Mouse (Mus musculus): Measurements from ENCODE around the gene Mfn1. TPM values are rescaled to one million over a fixed set of nuclear protein-coding genes. Genes with fewer than 3 reads are reported as not detected.
A peak's percentile ranks its signal among the peaks of the same experiment; 100 is the strongest.

The Mfn1 gene
- polyA plus RNA-seq, 1 experiment, result 12.4 TPM

DNA sequence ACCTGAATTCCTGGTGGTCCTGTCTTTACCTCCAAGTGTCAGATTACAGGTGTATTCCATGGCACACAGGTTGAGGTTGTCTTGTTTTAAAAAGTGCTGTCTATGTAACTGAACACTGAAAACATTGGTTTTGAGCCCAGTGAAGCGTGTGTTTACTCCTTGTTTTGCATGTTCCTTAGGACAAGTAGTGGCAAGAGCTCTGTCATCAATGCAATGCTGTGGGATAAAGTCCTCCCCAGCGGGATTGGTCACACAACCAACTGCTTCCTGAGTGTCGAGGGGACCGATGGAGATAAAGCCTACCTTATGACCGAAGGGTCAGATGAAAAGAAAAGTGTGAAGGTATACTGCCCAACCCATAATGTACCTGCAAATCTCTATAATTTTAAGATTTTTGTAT lies 8.8 kb downstream of the Mfn1 start:
- DNase-seq, result no peak
- Histone ChIP-seq H3K4me3 (replicated peaks; ENCODE audit: extremely low read depth, low read depth, low read length) (no peak overlapping the region), H3K4me1 (ENCODE audit: control insufficient read depth, insufficient read depth, low read length) (peaks cover 9% of the 10 kb centered on the region)
- WGBS, result 87% methylated on average over 5 of the region's 5 CpGs
- no peak for TF ChIP-seq POLR2A (IDR thresholded peaks at IDR 0.05; ENCODE audit: borderline replicate concordance, extremely low read depth, low read depth, low read length)

DNA sequence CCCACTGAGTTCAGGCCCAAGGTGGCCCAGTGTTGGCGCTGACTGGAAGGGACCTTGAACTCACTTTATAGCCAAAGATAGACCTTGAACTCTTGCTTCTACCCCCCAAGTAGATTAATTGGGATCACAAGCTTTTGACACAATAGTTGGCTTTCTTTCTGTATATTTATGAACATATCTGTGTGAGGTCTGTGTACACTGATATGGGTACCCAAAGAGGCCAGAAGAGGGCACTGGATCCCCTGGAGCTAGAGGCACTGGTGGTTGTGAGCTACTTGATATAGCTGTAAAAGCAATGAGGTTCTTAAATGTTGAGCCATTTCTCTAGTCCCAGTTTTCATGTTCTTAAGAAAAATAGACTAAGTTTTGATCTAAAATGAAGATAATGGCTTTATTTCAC lies 23.8 kb downstream of the Mfn1 start:
- 96% methylated on average over 1 of the region's 1 CpGs for WGBS
- no peak for DNase-seq
- Histone ChIP-seq H3K4me1 (ENCODE audit: control insufficient read depth, insufficient read depth, low read length) (no peaks in the 10 kb centered on the region), H3K4me3 (replicated peaks; ENCODE audit: extremely low read depth, low read depth, low read length) (no peak overlapping the region)
- TF ChIP-seq POLR2A (IDR thresholded peaks at IDR 0.05; ENCODE audit: borderline replicate concordance, extremely low read depth, low read depth, low read length), result no peak
- 0 out of 2 replicates have a peak, but pooled peaks have one; percentile 18 for TF ChIP-seq CTCF (IDR thresholded peaks at IDR 0.05; ENCODE audit: insufficient read depth, low read length)

DNA sequence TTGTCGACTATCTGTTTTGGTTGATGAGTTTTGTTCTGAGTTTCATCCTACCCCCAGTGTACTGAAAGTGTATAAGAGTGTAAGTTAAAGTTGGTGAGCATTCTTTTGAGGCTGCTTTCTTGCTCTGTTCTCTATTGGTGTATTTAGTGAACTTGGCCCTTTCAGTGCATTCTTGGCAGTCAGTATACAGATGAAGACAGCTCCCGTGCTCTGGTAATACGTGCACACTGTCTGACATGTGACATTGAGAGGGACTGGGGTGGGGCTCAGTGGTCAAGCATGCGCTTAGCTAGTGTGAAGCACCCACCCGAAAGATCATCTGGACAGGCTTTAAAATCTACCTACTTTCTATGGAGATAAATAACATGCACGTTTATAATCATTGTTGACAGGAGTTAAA lies 34.1 kb downstream of the Mfn1 start:
- DNase-seq, result no peak
- Histone ChIP-seq H3K4me3 (replicated peaks; ENCODE audit: extremely low read depth, low read depth, low read length) (no peak overlapping the region), H3K4me1 (ENCODE audit: control insufficient read depth, insufficient read depth, low read length) (no peaks in the 10 kb centered on the region)
- no peak for TF ChIP-seq POLR2A (IDR thresholded peaks at IDR 0.05; ENCODE audit: borderline replicate concordance, extremely low read depth, low read depth, low read length)
- no peak for TF ChIP-seq CTCF (IDR thresholded peaks at IDR 0.05; ENCODE audit: insufficient read depth, low read length)
- 88% methylated on average over 6 of the region's 6 CpGs for WGBS

DNA sequence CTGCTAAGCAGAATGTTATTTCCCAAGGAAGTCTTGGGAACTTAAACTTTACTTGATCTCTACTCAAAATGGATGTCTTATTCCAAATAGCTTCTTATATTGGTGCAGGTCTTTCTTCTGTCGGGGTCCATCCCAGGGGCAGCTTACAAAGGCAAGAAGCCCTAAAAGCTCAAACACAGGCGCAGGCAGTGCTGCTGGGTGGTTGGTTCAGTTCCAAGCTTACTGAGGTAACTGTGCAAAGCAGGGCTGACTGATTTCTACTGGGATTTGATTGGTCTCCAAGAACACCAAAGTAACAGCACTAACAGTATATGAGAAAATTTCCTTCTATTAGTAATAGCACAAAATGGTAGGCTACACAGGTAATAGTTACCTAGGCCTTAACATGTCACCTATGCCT lies 43.8 kb downstream of the Mfn1 start:
- Histone ChIP-seq H3K4me1 (ENCODE audit: control insufficient read depth, insufficient read depth, low read length) (no peaks in the 10 kb centered on the region), H3K4me3 (replicated peaks; ENCODE audit: extremely low read depth, low read depth, low read length) (no peak overlapping the region)
- TF ChIP-seq POLR2A (IDR thresholded peaks at IDR 0.05; ENCODE audit: borderline replicate concordance, extremely low read depth, low read depth, low read length) (no peak), CTCF (IDR thresholded peaks at IDR 0.05; ENCODE audit: insufficient read depth, low read length) (no peak)
- DNase-seq, result no peak
- 90% methylated on average over 2 of the region's 2 CpGs for WGBS

DNA sequence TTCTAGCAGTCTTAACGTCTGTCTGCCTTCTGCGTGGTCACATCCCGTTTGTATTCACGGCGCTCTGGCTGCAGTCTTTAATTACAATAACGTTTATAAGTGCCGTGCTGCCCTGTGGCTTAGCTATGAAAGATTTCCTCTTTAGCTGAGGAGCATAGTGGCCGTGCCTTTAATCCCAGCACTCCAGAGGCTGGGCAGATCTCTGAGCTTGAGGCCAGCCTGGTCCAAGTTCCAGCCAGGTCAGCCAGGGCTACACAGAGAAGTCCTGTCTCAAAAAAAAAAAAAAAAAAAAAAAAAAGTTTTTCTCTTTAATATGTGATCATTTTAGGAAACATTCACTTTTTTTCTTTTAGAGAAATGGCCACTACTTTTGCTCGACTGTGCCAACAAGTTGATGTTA lies 44.6 kb downstream of the Mfn1 start:
- H3K4me3 ChIP-seq (replicated peaks; ENCODE audit: extremely low read depth, low read depth, low read length), result no peak overlapping the region
- 69% methylated on average over 9 of the region's 9 CpGs for WGBS
- no peak for DNase-seq
- no peaks in the 10 kb centered on the region for H3K4me1 ChIP-seq (ENCODE audit: control insufficient read depth, insufficient read depth, low read length)
- no peak for TF ChIP-seq POLR2A (IDR thresholded peaks at IDR 0.05; ENCODE audit: borderline replicate concordance, extremely low read depth, low read depth, low read length)
- no peak for TF ChIP-seq CTCF (IDR thresholded peaks at IDR 0.05; ENCODE audit: insufficient read depth, low read length)

DNA sequence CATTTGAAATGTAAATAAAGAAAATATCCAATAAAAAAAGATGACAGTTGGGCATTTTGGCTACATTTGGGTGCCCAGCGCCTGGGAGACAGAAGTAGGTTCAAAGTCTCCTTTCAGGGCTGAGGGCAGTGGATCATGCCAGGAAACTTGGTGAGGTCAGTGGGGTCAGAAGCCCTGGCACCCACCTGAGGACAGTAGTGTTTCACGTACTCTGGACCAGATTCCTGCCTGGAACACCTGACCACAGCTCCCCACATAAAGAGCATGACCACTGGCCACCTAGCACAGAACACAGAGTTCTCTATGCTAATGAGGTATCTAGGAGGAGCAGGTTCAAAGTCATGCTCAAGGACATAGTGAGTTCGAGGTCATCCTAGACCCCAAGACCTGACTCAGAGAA lies 45.9 kb downstream of the Mfn1 start:
- 95% methylated on average over 3 of the region's 3 CpGs for WGBS
- no peak overlapping the region for H3K4me3 ChIP-seq (replicated peaks; ENCODE audit: extremely low read depth, low read depth, low read length)
- DNase-seq, result no peak
- no peaks in the 10 kb centered on the region for H3K4me1 ChIP-seq (ENCODE audit: control insufficient read depth, insufficient read depth, low read length)
- no peak for TF ChIP-seq CTCF (IDR thresholded peaks at IDR 0.05; ENCODE audit: insufficient read depth, low read length)
- TF ChIP-seq POLR2A (IDR thresholded peaks at IDR 0.05; ENCODE audit: borderline replicate concordance, extremely low read depth, low read depth, low read length), result no peak

- WGBS, result 82% methylated on average over 5 of the region's 5 CpGs
- TF ChIP-seq POLR2A (IDR thresholded peaks at IDR 0.05; ENCODE audit: borderline replicate concordance, extremely low read depth, low read depth, low read length), result no peak
- no peak for TF ChIP-seq CTCF (IDR thresholded peaks at IDR 0.05; ENCODE audit: insufficient read depth, low read length)
- H3K4me1 ChIP-seq (ENCODE audit: control insufficient read depth, insufficient read depth, low read length), result no peaks in the 10 kb centered on the region
- H3K4me3 ChIP-seq (replicated peaks; ENCODE audit: extremely low read depth, low read depth, low read length), result no peak overlapping the region
- DNase-seq, result no peak
Measured at GRCm38 (mm10) chr3:32578772-32579171, 49.5 kb downstream of the Mfn1 start.

DNA sequence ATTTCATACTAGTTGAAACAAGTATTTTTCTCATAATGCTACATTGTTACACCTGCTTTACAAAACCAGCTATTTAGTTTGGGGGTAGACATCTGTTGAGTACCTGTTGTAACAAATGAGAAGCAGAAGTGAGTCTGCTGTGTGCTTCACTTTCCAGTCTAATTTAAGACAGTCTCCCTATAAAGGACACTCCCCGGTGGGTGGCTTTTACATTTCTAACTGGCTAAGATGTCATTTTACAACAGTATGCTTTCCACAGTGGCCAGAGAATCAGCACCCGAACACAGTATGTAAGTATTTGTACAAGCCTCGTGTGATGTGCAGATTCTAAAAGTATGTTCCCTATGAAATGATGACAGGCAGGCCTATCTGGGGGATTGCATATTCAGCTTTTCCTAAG lies 51.5 kb downstream of the Mfn1 start:
- no peaks in the 10 kb centered on the region for H3K4me1 ChIP-seq (ENCODE audit: control insufficient read depth, insufficient read depth, low read length)
- no peak overlapping the region for H3K4me3 ChIP-seq (replicated peaks; ENCODE audit: extremely low read depth, low read depth, low read length)
- TF ChIP-seq POLR2A (IDR thresholded peaks at IDR 0.05; ENCODE audit: borderline replicate concordance, extremely low read depth, low read depth, low read length), result no peak
- TF ChIP-seq CTCF (IDR thresholded peaks at IDR 0.05; ENCODE audit: insufficient read depth, low read length), result no peak
- DNase-seq, result no peak
- 75% methylated on average over 3 of the region's 3 CpGs for WGBS

GRCm38 (mm10) chr3:32581911-32582310 lies 52.6 kb downstream of the Mfn1 start:
- 82% methylated on average over 3 of the region's 3 CpGs for WGBS
- H3K4me1 ChIP-seq (ENCODE audit: control insufficient read depth, insufficient read depth, low read length), result no peaks in the 10 kb centered on the region
- no peak for DNase-seq
- H3K4me3 ChIP-seq (replicated peaks; ENCODE audit: extremely low read depth, low read depth, low read length), result no peak overlapping the region
- no peak for TF ChIP-seq CTCF (IDR thresholded peaks at IDR 0.05; ENCODE audit: insufficient read depth, low read length)
- no peak for TF ChIP-seq POLR2A (IDR thresholded peaks at IDR 0.05; ENCODE audit: borderline replicate concordance, extremely low read depth, low read depth, low read length)

DNA sequence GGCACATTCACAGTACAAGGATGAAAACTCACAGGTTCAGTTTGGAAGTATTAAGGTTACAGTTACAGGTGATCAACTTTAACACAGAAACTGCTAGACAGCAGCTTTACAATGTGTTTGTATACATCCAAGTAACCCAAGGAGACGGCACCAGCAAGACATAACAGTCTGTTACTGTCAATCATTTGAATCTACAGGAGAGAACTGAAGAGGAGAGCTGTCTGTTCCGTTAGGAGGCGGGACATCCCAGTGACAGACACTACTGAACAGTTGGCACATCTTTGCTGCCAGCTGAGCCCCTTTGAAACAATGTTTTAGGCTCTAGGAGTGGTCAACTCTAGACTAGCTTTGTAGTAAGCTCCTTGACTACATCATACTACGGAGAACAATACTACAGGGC lies 54.2 kb downstream of the Mfn1 start:
- no peak for DNase-seq
- TF ChIP-seq POLR2A (IDR thresholded peaks at IDR 0.05; ENCODE audit: borderline replicate concordance, extremely low read depth, low read depth, low read length) (no peak), CTCF (IDR thresholded peaks at IDR 0.05; ENCODE audit: insufficient read depth, low read length) (no peak)
- H3K4me1 ChIP-seq (ENCODE audit: control insufficient read depth, insufficient read depth, low read length), result no peaks in the 10 kb centered on the region
- H3K4me3 ChIP-seq (replicated peaks; ENCODE audit: extremely low read depth, low read depth, low read length), result no peak overlapping the region
- WGBS, result 93% methylated on average over 4 of the region's 4 CpGs

DNA sequence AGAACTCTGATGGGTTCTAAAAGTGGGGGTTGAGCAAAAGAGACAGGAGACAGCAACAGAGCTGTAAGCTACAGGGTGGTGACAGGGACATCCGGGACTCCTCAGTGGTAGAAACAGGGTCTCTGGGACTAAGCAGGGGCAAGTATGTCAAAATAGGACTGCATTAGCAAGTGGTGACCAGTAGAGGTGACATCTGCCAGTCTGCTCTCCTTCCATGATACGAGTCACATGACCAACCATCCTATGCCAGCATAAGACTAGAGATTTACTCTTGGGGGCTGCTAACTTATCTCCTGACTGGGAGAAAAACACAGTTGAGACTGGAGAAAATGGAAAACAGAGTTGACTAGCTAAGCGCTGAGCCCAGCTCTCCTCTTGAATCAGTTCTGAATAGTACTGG lies 57.0 kb downstream of the Mfn1 start:
- no peak for DNase-seq
- TF ChIP-seq CTCF (IDR thresholded peaks at IDR 0.05; ENCODE audit: insufficient read depth, low read length) (no peak), POLR2A (IDR thresholded peaks at IDR 0.05; ENCODE audit: borderline replicate concordance, extremely low read depth, low read depth, low read length) (no peak)
- 92% methylated on average over 3 of the region's 3 CpGs for WGBS
- Histone ChIP-seq H3K4me3 (replicated peaks; ENCODE audit: extremely low read depth, low read depth, low read length) (no peak overlapping the region), H3K4me1 (ENCODE audit: control insufficient read depth, insufficient read depth, low read length) (no peaks in the 10 kb centered on the region)
